Mouse (Mus musculus) testis, adult 2 months (tissue): ENCODE data around the gene Magi2. TPM values are rescaled to one million over a fixed set of nuclear protein-coding genes. Genes with fewer than 3 reads are reported as not detected.

Source experiments
- H3K27ac ChIP-seq: fragments of 200-500 bp; 2 replicates; pipeline ENCODE4 v1.5.1; 2012; ENCODE audit warnings: low read depth, low read length; ENCODE audit not compliant: control insufficient read depth, insufficient read depth
- H3K27me3 ChIP-seq: fragments of 200-500 bp; 2 replicates; pipeline ENCODE4 v1.6.1; 2012; ENCODE audit warnings: mild to moderate bottlenecking, low read length, moderate library complexity; ENCODE audit not compliant: control insufficient read depth, insufficient read depth
- H3K36me3 ChIP-seq: fragments of 200-500 bp; 2 replicates; pipeline ENCODE4 v1.6.1; 2012; ENCODE audit warnings: mild to moderate bottlenecking, low read length; ENCODE audit not compliant: control insufficient read depth, insufficient read depth
- H3K4me1 ChIP-seq: fragments of 200-500 bp; 2 replicates; pipeline ENCODE4 v1.6.1; 2012; ENCODE audit warnings: low read length; ENCODE audit not compliant: control insufficient read depth, insufficient read depth
- H3K4me3 ChIP-seq: fragments of 200-500 bp; 2 replicates; pipeline ENCODE4 v1.5.1; 2012; ENCODE audit warnings: low read depth, mild to moderate bottlenecking, low read length, moderate library complexity, mixed read lengths; ENCODE audit not compliant: control insufficient read depth
- CTCF ChIP-seq: fragments of 200-500 bp; IDR thresholded peaks from 2 replicates; pipeline ENCODE4 v1.5.1; 2012; ENCODE audit warnings: low read depth, mild to moderate bottlenecking, inconsistent platforms, low read length, moderate library complexity; ENCODE audit not compliant: control insufficient read depth, insufficient read depth, insufficient replicate concordance
- POLR2A ChIP-seq: fragments of 200-500 bp; IDR thresholded peaks from 2 replicates; pipeline ENCODE4 v1.6.1; 2012; ENCODE audit warnings: low read depth, mild to moderate bottlenecking, inconsistent platforms, low read length, moderate library complexity; ENCODE audit not compliant: control insufficient read depth
- polyA plus RNA-seq: library from polyadenylated mRNA; depleted of rRNA; stranded (reverse); fragments of >200 nt; gene quantifications from 2 replicates; pipeline ENCODE4 v1.2.3, GENCODE M21; 2012

Gene Magi2
- polyA plus RNA-seq, 1 experiment: 6.3 TPM

DNA sequence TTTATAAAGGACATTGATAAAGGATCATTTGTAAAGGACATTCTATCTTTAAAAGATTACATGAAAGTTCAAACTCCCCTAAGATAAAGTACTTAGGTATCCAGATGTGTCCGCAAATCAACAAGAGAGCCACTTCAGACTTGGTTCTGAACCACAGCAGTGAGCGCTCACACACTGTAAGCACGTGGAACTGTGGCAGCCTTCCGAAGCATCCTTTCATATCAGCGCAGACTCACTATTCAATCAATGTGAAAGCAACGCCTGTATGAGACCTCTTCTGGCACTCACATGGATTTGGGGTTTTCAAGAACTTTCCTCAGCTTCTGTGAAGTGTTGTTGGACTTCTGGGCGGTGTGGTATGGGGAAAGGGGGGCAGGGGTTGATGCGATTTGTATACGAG lies 970.6 kb downstream of the Magi2 start:
- Histone ChIP-seq H3K27ac (no peak overlapping the region), H3K4me1 (no peaks in the 10 kb centered on the region), H3K36me3 (no peaks in the 10 kb centered on the region), H3K4me3 (no peak overlapping the region), H3K27me3 (no peaks in the 10 kb centered on the region)
- TF ChIP-seq CTCF (no peak), POLR2A (no peak)

DNA sequence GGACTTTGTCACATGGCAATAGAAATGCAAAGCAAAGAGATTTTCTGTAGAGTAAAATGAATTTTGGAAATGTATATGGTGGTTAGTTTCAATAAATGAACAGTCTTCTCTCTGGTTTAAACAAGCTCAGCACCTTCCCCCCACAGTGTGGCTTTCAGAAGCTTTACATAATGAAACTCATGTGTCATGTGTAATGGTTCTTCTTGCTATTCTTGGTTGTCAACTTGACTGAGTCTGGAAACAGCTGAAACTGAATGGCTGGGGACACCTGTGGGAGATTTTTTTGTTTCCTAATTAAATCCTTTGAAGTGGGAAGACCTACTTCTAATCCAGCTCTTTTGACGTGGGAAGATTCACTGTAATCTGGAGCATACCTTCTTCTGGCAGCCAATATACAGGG lies 974.5 kb downstream of the Magi2 start:
- H3K4me3 ChIP-seq: no peak overlapping the region
- no peaks in the 10 kb centered on the region for H3K27me3 ChIP-seq
- H3K4me1 ChIP-seq: no peaks in the 10 kb centered on the region
- TF ChIP-seq POLR2A (no peak), CTCF (no peak)
- H3K27ac ChIP-seq: no peak overlapping the region
- no peaks in the 10 kb centered on the region for H3K36me3 ChIP-seq

DNA sequence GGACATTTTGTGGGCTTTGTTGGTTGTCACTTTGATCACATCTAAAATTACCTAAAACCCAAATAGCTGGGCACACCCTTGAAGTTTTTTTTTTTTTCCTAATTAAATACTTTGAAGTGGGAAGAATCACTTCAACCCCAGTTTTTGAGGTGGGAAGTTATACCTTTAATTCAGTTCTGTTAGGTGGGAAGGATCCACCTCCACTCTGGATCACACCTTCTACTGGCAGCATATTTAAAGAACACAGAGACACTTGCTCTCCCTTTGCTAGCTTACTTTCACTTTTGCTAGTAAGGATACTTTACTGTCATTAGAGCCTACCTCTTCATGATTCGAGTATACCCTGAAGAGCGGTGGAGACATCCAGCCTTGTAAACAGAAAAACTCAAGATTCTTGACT lies 981.3 kb downstream of the Magi2 start:
- Histone ChIP-seq H3K36me3 (no peaks in the 10 kb centered on the region), H3K4me3 (no peak overlapping the region), H3K27ac (no peak overlapping the region), H3K27me3 (no peaks in the 10 kb centered on the region), H3K4me1 (no peaks in the 10 kb centered on the region)
- TF ChIP-seq CTCF (no peak), POLR2A (no peak)

DNA sequence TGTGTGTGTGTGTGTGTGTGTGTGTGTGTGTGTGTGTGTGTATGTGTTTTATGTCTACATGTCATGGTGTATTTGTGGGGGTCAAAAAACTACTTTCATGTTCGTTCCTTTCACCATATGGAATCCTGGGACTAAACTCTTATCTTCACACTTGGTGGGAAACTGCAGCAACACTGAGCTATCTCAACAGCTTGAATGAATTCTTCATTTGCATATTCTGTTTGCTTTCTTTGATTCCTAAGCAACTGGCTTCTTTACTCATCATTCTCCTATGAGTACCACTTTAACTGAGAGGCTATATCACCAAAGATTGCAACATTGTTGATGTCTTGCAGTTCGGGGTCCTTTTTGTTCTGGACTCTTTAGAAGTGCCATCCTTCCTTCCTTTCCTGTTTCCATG lies 986.5 kb downstream of the Magi2 start:
- no peaks in the 10 kb centered on the region for H3K27me3 ChIP-seq
- no peaks in the 10 kb centered on the region for H3K4me1 ChIP-seq
- H3K36me3 ChIP-seq: no peaks in the 10 kb centered on the region
- H3K27ac ChIP-seq: no peak overlapping the region
- no peak overlapping the region for H3K4me3 ChIP-seq
- no peak for TF ChIP-seq CTCF
- TF ChIP-seq POLR2A: no peak

DNA sequence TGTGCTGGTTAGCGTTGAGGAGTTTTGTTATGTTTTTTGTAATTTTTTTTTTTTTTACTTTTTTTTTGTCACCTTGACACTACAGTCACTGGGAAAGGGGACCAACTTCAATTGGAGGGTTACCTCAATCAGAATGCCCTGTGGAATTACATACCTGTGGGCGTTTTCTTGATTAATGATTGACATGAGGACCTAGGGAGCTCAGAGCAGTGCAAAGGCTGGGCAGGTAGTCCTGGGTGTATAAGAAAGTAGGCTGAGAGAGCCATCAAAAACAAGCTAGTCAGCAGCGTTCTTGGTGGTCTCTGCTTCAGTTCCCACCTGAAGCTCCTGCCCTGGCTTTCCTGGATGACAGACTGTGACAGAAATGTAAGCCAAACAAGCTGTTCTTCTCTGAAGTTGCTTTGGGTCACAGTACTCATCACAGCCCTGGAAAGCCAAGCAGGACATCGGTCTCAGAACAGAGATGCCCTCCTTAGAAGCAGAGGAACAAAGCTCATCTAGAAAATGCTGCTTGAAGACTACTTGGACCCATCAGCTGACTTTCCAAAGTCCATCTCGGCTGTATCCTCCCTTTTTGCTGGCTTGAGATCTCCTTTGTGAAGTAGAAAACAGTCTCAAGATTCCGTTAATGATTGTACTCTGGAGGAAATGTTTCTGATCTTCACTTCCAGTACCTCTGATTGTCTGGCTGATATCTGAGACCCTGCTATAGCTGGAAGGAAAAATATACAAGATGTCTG lies 999.8 kb downstream of the Magi2 start:
- no peaks in the 10 kb centered on the region for H3K27me3 ChIP-seq
- H3K36me3 ChIP-seq: no peaks in the 10 kb centered on the region
- H3K4me3 ChIP-seq: no peak overlapping the region
- H3K4me1 ChIP-seq: no peaks in the 10 kb centered on the region
- TF ChIP-seq POLR2A (no peak), CTCF (no peak)
- H3K27ac ChIP-seq: no peak overlapping the region

DNA sequence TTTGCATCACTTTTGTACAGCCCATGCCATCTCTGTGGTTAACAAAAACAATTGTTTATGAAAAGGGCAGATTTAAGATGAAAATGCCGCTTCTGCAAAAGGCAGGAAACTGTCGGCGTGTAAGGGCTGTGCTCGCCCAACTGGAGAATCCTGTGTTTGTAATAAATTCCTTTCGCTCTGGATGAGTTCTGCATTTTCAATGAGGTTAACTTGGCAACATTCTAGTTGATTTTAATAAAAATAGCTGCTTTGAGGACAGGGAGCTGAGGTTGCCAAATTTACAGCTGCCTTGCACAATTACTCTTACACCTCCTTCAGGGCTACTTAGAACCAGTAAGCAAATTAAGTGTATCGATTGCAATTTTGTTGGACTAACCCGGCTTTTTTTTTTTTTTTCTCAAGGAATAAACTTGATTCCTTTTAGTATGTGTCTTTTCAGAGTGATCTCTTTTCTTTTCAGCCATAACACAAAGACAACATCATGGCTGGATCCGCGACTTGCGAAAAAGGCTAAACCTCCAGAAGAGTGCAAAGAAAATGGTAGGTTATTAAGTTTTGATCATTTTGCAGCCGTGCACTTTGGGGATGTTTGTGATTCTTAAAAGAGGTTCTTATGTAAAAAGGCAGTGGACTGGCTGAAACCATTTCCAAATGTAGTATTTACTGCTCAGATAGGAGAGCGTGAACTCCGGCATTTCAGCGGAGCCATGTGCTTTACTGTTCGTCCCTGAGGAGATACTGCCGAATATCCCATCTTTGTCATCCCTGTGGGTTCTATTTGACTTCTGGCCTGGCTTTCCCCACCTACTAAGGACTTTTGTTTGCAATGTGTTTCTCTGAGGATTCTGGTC lies 1001.3 kb downstream of the Magi2 start:
- TF ChIP-seq CTCF: no peak
- TF ChIP-seq POLR2A: no peak
- Histone ChIP-seq H3K27ac (no peak overlapping the region), H3K4me1 (no peaks in the 10 kb centered on the region), H3K27me3 (no peaks in the 10 kb centered on the region), H3K4me3 (no peak overlapping the region), H3K36me3 (no peaks in the 10 kb centered on the region)

DNA sequence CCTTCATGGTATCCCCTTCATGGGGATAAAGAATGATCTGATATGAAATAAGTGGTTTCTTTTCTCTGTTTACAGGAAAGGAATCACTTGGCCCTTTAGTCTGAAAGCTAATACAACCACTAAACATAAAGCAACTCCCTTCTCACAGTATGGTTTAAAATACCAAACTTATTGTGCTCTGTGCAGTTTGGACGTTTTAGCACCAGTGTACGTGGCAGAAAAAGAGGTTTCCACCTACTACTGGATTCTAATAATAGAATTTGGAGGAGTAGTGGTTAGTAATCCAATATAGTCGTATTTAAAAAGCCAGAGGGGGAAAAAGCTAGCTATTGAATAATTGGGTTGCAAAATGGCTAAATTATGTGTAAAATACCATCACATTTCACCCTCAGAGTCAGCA lies 1005.1 kb downstream of the Magi2 start:
- H3K36me3 ChIP-seq: no peaks in the 10 kb centered on the region
- H3K4me1 ChIP-seq: no peaks in the 10 kb centered on the region
- H3K4me3 ChIP-seq: no peak overlapping the region
- H3K27ac ChIP-seq: no peak overlapping the region
- TF ChIP-seq POLR2A (no peak), CTCF (no peak)
- no peaks in the 10 kb centered on the region for H3K27me3 ChIP-seq
